Mouse (Mus musculus): ENCODE data around the gene Lingo1.

Lingo1 gene

GRCm38 (mm10) chr9:56669605-56670221 is 126.6 kb downstream of the Lingo1 start:
- DNase-seq (ENCODE audit: low read depth) = no peak

- DNase-seq (ENCODE audit: low read depth) = no peak
Measured at GRCm38 (mm10) chr9:56664136-56664535, 132.1 kb downstream of the Lingo1 start.

DNA sequence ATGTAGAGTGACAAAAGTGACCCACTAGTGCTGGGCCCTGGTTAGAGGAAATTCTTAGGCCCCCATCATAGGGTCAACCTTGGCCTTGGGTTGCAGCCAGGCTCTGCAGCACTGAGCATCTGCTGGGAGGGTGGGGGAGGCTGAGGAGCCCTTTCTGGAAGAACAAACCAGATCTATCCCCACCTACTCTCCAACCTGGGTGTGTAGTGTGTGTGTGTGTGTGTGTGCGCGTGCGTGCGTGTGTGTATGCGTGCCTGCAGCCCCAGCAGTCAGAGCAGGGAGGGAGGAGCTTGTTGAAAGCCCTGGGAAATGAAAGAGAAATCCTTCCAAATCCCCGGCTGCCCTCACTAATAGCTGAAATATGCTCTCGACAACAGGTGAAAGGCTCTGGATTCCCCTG is 133.3 kb downstream of the Lingo1 start:
- DNase-seq (ENCODE audit: low read depth) = no peak

GRCm38 (mm10) chr9:56662405-56662804 is 133.9 kb downstream of the Lingo1 start:
- no peak for DNase-seq (ENCODE audit: low read depth)

DNA sequence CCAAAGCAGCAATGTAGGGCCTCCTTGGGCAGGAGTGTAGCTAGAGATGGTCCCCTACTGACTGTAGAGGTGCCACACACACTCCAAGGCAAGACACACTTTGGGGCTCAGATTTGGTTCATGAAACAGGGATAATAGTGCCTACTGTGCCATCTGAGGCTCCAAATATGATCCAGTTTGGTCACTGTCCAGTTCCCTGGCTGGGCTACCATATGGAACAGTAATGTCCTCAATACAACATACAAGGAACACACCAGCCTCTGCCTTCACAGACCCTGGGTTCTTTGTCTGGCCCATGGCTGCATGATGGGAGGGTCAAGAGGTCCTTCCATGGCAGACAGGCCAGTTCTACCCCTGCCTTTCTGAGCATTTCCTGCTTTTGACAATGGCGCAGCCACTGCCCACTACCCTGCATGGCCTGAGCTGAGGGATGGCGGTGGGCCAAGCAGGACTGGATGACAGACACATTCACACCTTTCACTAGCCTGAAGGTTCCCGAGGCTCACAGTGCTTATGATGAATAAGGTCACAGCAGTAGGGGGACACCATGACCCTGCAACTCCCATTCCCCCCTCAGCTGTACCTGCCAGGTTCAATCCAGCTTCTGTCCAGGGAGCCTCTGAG is 134.9 kb downstream of the Lingo1 start:
- DNase-seq (ENCODE audit: low read depth) = no peak

DNA sequence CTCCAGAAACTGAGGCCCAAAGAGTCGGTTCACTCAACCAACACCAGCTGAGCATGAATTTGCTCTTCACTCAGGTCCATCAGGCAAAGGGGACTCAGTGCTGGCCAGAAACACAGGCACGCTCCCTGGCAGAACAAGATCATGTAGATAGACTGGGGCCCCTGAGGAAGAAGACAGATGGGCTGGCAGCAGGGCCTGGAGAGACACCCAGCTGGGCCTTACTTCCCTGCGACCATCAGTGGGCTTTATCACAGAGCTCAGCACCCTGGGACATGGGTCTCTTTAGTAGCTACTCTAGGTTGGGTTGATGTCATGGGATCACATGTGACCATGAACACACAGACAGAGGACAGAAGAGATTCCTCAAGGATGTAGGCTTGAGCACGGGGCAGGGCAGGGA is 137.7 kb downstream of the Lingo1 start:
- no peak for DNase-seq (ENCODE audit: low read depth)

- DNase-seq (ENCODE audit: low read depth) = no peak
Measured at GRCm38 (mm10) chr9:56657996-56658398, 138.3 kb downstream of the Lingo1 start.

- no peak for DNase-seq (ENCODE audit: low read depth)
Measured at GRCm38 (mm10) chr9:56656766-56657542, 139.3 kb downstream of the Lingo1 start.

DNA sequence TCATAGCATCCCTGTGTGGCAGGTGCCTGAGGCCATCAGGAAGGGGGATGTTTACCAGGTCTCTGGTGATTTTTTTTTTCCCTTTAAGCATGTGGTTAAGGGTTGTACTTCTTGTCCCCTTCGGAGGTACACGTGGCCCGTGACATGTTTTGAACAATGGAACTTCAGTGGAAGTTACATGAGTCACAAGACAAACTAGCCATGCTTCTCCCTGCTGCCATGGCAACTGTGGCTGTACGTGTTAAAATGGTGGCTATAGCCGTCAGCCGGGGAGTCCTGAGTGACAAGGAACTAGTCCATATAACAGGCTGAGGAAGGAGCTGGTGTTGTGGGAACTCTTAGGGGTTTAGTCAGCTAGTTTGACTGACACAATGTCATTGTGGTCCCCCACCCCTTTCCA is 141.1 kb downstream of the Lingo1 start:
- no peak for DNase-seq (ENCODE audit: low read depth)

DNA sequence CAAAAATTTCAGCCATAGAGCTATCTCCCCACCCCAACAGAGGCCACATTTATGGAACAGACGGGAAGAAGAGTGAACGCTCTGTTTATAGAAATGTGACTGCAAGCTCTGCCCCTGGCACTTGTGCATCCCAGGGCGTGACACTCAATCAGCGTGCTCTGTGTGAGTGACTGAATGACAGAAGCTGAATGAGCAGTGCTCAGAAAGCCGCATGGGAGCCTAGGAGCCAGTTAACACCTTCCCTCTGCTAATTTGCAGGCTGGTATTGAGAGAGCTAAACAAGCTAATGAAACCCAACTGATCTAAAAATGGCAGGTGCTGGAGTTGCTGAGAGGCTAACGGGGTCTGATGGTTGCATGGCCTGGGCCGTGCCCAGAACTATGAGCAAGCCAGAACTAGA is 143.7 kb downstream of the Lingo1 start:
- DNase-seq (ENCODE audit: low read depth) = no peak

GRCm38 (mm10) chr9:56651586-56651985 is 144.7 kb downstream of the Lingo1 start:
- no peak for DNase-seq (ENCODE audit: low read depth)

DNA sequence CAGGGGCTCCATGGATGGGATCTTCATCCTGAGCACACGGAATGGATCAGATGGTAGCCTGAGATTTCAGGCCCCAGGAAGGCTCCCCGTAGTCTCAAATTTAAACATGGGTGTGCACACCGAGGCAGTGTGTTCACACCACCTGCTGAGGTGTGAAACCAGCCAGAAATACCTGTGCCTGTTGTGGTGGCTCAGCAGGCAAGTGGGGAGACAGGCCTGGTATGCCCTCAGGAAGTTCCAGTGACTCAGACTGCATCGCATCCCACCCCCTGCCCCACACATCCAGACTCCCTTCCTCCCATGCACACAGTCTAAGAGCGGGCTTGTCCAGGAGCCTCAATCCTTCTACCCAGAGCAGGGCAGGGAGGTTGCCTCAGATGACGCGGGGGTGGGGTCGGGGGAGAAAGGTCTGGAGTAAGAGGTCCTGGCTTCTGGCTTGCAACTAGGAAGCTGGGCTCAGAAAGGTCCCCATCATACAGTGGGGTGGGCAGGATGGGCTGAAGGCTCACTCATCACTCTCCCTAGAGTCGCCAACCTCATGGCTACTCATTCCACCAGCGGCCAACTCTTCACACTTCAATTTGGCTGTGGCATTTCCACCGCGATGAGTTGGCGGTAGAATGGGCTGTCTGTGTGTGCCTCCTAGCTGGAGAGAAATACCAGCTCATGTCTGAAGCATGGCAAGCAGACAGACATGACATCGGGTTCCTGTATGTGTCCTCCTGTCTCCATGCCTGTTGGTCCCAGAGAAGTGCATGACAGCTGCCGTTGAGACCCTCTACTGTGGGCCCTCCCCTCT is 149.8 kb downstream of the Lingo1 start:
- no peak for DNase-seq (ENCODE audit: low read depth)

DNA sequence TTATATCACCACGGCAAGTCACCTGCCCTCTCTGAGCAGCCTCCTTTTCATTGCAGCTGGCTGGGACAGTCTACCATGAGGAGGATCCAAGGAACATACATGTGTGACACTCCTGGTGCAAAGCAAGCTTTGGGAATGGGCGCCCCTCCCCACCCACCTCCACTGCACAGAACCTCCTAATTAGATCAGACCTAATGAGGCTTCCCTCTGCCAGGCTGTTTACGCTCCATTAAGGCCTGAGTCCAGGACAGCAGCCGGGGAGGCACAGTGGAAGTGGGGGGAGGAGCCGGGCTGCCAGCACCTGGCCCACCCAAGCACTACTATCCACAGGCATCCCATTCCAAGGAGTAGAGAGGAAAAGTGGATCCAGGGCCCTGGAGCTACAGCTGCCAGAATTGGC is 152.8 kb downstream of the Lingo1 start:
- no peak for DNase-seq (ENCODE audit: low read depth)

DNA sequence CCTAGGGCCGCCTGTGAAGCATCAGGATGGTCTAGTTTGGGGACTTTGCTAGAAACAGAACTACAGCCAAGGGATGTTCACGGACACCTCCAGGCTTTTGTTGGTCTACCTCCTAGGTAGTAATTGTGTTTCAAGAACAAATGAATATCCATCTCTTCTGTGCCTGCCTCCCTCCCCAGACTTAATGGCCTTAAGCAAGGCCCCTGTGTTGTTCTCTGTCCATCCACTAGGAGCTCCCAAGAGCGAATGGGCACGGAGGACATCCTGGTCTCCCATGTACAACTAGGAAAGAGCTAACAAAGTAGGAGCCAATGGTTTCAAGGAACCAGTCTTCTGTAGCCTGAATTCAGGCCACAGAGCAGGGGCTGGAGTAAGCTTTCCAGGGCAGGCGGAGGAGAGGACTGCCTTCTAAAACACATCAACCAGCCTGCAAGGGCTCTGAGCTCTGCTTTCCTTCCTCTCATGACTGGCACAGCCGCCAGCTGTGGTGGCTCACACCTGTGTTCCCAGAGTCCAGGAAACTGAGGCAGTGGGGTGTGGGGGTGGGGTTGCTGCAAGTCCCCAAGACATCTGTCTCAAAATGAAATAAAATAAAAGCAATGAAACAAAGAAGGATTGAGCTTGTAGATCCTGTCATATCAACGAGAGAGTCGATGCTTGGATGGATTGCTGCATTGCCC is 157.9 kb downstream of the Lingo1 start:
- DNase-seq (ENCODE audit: low read depth) = peak; percentile 27

GRCm38 (mm10) chr9:56637403-56637857 is 158.8 kb downstream of the Lingo1 start:
- no peak for DNase-seq (ENCODE audit: low read depth)

DNA sequence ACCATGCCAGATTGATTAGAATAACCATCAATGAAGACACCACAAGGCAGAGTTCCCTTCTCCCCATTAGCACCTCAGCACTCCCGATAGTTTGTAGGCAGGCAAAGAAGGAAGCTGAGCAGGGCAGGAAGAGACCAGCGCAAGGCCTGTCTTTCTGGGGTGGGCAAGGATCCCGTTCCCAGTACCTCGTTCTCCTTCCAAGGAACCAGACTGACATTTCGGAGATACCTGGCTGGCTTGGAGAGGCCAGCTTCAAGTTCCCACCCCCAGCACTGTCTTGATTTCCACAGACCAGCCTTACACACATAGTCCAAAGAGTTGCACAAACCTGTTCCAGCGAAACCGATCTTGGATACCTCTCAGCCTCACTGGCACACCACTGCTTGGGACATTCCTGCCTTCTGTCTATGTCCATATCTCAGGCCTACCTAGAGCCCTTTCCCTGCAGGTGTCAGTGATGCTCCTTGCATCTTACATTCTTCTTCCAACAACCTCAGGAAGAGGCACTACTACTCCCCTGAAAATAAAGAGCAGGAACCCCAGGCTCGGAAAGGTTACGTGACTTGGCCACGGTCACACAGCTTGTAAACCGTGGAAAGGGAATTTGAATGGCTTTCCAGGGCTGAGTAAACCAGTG is 159.4 kb downstream of the Lingo1 start:
- DNase-seq (ENCODE audit: low read depth) = peak; percentile 6

DNA sequence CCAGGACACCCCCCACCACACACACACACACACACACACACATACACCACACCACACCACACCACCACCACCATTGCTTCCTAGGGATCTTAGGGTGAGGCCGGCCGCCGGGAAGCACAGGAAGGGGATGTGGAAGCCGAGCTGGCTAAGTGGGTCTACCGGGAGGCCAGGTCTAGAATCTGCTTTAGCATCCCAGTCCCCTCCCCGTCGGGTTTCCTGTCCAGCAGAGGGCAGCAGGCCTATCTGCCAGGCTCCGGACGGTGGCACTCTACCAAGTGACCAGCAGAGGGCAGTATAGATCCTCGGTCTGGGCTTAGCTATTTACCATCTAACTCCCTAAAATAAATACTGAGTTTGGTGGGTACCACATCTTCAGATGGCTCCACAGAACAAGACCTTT is 160.1 kb downstream of the Lingo1 start:
- peak; percentile 80 for DNase-seq (ENCODE audit: low read depth)

DNA sequence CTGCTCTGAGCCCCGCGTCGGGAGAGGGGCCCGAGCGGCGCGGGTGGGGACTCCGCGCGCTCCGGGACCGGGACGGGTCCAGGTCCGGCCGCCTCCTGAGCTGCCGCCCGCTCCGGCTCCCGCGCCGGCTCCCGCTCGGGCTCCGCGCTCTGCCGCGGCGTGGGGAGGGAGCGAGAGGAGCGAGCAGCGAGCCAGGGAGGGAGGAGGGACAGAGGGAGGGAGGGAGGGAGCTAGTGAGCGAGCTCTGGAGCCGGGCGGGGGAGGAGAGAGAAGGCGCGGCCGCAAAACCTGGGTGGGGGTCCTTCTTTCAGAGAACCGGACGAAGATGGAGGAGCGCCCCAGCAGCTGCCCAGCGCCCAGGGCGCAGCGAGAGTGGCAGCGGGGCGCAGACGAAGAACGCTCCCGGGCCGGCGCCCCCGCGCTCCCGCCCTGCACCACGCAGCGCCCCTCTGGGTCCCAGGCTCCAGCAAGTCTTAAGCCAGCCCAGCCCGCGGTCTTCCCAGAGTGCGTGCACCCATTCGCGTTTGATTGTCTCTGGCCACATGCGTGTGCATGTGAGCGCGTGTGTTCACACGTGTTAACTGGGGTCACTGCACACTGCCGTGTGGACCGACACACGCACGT is 160.7 kb downstream of the Lingo1 start:
- peak; percentile 24 for DNase-seq (ENCODE audit: low read depth)

GRCm38 (mm10) chr9:56635121-56635497 is 161.2 kb downstream of the Lingo1 start:
- peak; percentile 5 for DNase-seq (ENCODE audit: low read depth)

GRCm38 (mm10) chr9:56634406-56635120 is 161.7 kb downstream of the Lingo1 start:
- no peak for DNase-seq (ENCODE audit: low read depth)

Measured in naive thymus-derived CD4-positive, alpha-beta T cell, adult 2 months (primary cell).